Mouse (Mus musculus) cerebellum, adult 9-10 months (tissue): ENCODE data around the gene Cyb561.
A peak's percentile ranks its signal among the peaks of the same experiment; 100 is the strongest.

Experiments
- DNase-seq: peaks from one replicate; pipeline ENCODE4 v3.0.0; 2022

Gene Cyb561

GRCm38 (mm10) chr11:105951601-105952044, 1.5 kb downstream of the Cyb561 start:
- DNase-seq, result no peak

GRCm38 (mm10) chr11:105950519-105950918, 2.6 kb downstream of the Cyb561 start:
- DNase-seq, result no peak

- DNase-seq, result no peak
These were observed 4.9 kb downstream of the Cyb561 start for GRCm38 (mm10) chr11:105948255-105948654.

- DNase-seq, result no peak
These were observed 6.4 kb downstream of the Cyb561 start for GRCm38 (mm10) chr11:105946694-105947154.

DNA sequence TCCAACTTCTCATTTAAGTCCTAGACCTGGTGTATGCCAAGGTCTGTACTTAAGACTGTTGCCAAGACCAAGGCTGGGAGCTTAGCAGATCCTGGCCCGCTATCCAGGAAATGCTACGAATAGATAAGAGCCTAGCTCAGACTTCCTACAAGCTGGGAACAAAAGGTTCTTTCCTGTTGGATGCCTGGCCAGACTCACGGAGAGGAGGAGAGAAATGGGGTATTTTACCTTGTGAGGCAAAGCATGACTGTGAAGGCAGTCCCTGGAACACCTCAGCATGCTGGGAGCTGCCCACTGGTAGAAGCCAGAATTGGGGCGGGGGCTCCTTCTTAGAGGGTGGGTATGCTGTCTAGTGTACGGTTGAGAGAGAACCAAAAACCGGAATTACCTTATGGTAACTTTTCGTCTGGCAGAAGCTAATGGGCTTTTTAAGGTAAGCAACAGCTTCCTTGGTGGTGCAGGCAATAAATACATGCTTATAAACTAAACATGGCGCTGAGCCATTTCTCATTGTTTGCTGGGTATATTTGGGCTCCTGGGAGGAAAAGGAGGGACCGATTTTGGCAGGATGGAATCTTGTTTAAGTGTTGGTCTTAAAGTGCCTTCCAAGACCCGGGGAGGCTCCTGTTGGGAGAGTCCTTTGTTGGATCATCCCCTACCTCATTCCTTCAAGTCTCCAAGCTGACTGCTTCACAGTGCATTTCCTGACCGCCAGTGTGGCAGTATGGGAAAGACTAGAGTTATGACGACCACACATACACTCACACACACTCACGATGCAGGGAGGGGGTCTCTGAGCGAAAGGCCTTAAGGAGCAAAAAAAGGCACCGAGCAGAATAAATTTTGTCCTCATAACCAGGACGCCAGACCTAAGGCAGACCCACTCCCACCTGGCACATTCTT, 8.1 kb downstream of the Cyb561 start:
- DNase-seq, result no peak

DNA sequence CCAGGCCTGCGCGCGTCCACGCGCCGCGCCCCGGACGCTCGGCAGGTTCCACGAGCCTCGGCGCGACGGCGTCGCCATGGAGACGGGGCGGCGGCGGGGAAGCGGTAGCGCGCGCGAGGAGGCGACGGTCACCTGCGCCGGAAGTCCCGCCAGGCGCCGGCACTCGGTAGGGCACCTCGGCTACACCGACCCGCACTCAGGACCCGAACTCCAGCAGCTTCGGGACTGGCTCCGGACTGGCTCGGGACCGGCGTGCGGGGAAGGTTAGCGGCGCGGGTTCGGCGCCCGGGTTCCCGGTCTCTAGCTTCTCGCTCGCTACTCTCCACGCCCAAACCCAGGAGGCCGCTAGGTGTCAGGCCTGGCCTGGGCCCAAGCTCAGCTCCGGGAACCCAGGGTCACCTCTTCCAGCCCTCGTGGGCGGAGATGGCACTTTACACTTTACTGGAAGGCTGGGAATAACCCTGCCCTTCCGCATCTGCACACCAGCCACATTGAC, 9.0 kb downstream of the Cyb561 start:
- DNase-seq, result peak; percentile 44

GRCm38 (mm10) chr11:105943133-105944102, 9.7 kb downstream of the Cyb561 start:
- DNase-seq, result peak; percentile 29

DNA sequence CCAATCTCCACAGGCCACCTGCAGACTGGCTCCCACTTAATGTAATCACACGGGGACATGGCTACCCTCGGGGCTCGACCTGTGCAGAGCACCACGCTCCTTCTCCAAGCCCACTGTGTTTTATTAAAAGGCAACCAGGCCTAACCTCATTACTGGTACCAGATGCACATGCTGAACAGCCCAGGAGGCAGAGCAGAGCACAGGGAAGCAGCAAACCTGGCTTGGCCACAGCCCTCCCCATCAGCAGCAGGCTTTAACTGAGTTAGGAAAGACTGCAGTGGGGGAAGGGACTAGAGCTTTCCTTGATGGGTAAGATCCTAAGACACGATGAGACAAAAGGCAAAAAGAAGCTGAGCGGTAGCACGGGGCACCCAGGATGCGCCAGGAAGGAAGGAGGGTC, 11.2 kb downstream of the Cyb561 start:
- no peak for DNase-seq

GRCm38 (mm10) chr11:105938771-105939170, 14.4 kb downstream of the Cyb561 start:
- no peak for DNase-seq

- no peak for DNase-seq
These were observed 16.2 kb downstream of the Cyb561 start for GRCm38 (mm10) chr11:105936974-105937373.

GRCm38 (mm10) chr11:105936200-105936599, 16.9 kb downstream of the Cyb561 start:
- peak; percentile 25 for DNase-seq

DNA sequence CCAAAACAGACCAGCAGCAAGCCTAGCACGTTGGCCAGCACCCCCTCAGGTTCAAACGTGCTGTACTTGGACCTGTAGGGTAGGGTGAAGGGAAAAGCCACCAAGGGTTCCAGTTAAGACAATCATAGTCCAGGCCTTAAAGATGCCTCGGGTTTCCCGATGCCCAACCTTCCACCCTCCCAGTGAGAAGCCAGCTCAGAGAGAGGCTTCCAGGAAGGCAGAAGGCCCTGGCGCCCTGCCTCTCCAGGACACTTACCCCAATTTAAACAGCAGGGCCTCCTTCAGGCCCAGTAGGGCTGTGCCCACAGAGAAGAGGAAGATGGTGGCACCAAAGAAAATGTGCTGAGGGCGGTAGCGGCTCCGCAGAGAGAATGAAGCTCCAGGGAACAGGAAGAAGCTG, 17.6 kb downstream of the Cyb561 start:
- no peak for DNase-seq

DNA sequence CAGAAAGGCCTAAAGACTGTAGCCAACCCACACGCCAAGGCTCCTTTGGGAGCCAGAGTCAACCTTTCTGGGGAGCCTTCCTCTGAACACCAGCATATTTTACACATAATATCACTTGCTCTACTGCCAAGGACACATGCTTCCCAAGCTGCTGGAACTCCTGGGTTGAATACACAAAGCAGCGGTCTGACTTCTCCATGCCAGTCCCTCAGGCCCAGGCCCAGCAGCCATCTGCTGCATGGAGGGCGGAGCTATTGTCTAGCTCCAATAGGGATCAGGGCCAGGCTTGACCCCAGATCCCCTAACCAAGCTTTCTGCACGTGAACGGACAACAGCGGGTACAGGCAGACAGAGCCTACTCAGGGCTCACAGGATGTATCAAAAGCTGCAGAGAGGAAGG, 18.3 kb downstream of the Cyb561 start:
- DNase-seq, result no peak

DNA sequence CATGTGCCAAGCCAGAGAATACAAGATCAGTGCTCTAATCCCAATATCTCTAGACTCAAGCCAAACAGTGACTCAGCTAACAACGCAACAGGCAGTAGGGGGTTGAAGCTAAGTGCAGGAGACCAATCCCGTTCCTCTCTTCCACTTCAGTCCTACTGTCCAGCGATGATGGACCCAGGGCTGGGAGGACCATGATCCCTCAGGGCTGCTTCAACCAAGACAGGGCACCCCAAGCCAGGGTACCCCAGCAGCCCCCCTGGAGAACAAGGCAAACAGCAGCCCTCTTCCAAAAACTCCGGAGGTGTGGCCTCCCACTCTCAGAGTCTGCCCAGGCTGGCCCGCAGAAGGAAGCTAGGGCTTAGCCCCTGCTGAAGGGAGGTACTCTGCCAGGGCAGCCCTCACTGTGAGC, 18.8 kb downstream of the Cyb561 start:
- DNase-seq, result no peak

- DNase-seq, result no peak
These were observed 19.4 kb downstream of the Cyb561 start for GRCm38 (mm10) chr11:105933746-105934145.

DNA sequence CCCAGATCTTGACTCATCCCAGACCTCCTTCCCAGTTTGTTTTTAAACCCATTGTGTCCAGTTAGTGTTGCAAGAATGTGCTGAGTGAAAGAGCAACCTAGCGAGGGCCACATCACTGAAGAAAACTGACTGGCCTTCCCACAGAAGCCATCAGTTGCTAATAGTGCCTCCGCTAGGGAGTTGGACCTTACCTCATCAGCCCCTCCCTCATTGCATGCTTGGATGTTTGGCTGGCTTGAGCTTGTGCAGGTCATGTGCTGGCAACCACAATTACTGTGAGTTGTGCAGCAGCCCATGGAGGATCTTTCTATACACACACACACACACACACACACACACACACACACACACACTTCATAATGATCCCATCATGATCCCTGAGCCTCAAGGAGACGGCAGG, 21.8 kb downstream of the Cyb561 start:
- no peak for DNase-seq

- DNase-seq, result no peak
These were observed 25.0 kb downstream of the Cyb561 start for GRCm38 (mm10) chr11:105928171-105928570.

- peak; percentile 84 for DNase-seq
These were observed 25.8 kb downstream of the Cyb561 start for GRCm38 (mm10) chr11:105927065-105928030.

DNA sequence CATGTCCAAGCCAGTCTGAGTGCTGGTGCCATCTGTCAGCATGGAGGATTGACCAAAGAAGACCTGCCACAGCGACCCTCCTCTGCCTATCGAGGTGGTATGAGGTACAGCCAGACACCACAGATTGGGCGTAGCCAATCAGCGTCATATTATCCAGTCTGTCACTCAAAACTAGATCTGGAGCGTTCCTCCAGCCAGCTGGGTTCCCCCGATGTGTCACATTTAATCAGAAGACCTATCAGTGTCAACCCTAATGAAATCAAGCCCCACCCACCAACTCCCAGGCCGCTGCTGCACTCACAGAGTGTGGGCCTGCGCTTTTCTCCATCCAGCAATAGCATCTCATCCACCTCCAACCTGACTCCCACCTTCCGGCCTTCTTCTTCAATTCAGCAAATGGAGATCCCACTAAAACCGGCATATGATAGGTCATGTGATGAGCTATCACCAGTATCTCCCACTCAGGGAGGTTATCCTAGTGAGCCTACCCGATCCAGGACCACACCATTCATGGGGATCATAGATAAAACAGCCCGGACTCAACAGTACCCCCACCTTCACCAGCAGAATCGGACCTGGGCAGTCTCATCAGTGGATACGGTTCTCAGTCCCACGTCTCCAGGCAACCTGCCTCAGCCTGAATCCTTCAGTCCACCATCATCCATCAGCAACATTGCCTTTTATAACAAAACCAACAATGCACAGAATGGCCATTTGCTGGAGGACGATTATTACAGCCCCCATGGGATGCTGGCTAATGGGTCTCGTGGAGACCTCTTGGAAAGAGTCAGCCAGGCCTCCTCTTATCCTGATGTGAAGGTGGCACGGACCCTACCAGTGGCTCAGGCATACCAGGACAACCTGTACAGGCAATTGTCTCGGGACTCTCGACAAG, 30.1 kb downstream of the Cyb561 start:
- no peak for DNase-seq

- no peak for DNase-seq
These were observed 31.9 kb downstream of the Cyb561 start for GRCm38 (mm10) chr11:105921275-105921674.

GRCm38 (mm10) chr11:105920836-105921235, 32.3 kb downstream of the Cyb561 start:
- no peak for DNase-seq
